Mouse (Mus musculus) stomach, postnatal 0 days (tissue): ENCODE measurements around the gene Pheta1.

ENCODE experiments used
- CTCF ChIP-seq: IDR thresholded peaks from 2 replicates; pipeline ENCODE4 v1.5.1; 2016; ENCODE audit warnings: antibody characterized with exemption, low read depth, mild to moderate bottlenecking, moderate library complexity
- EP300 ChIP-seq: optimal IDR thresholded peaks from 2 replicates; pipeline ENCODE3; 2016; ENCODE audit warnings: antibody characterized with exemption

GRCm38 (mm10) chr5:121834991-121835747, 13.6 kb upstream of the Pheta1 start:
- TF ChIP-seq CTCF (no peak), EP300 (no peak)
